Mouse (Mus musculus) induced T-regulatory cell, adult 2 months (primary cell): ENCODE measurements around the gene Rab3il1.
"Not testable (repeated sequence)": the region's sequence is repeated elsewhere in the genome, so short reads cannot be mapped to it uniquely, and the experiment has no call there.

ENCODE experiments used
- DNase-seq: peaks from one replicate; pipeline ENCODE4 v3.0.0-alpha.2; 2012; ENCODE audit warnings: low read depth

Gene Rab3il1

DNA sequence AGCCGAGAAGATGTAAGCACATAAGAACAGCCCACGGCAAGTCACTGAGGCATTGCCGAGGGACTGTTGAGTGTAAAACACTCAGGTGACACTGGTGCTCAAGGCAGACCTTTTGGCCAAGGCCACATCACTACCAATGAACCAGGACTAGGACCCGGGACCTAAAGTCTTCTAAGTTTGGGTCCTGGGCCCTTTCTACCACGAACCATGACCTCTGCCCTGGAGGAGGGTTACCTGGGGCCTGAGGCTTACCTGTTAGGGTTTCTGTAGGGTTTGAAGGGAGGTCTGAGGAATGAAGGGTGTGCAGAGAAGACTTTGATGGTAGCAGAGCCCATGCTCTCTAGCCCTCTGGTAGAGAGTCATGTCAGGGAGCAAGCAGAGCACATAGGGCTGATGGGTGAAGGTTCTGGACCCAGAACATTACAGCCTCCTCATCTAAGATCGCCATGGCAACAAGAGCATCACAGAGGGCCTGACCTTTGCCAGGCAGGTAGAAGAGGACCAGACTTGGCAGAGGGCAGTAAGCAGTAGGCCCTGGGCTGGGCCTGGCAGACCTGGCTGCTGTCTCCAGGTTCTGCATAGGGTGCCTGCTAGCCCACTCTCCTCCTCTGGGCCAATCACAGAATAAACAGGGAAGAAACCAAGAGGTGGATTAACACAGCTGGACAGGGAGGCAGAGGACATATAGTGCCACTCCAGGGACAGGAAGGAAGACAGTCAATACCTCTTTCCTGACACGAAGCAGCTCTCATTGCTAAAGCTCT is at the start of gene Rab3il1, which contains the start of gene Best1:
Rab3il1 (plus strand) TSS at position 464 of the 764 bp plus-strand sequence.
Best1 (minus strand) TSS at position 428 of the 764 bp plus-strand sequence.
- DNase-seq, result no peak

DNA sequence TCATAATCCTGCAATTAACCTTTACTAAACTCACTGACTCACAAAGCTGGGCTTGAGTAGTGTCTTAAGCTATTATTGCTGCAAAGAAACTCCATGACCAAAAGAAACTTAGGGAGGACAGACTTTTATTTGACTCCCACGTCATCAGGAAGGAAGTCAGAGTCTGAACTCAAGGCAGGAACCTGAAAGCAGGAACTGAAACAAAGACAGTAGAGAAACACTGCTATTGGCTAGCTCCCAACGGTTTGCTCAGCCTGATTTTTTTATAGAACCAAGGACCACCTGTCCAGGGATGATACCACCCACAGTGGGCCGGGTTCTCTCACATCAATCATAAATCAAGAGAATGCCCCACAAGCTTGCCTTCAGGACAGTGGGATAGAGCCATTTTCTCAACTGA is 49.1 kb upstream of the Rab3il1 start:
- no peak for DNase-seq

DNA sequence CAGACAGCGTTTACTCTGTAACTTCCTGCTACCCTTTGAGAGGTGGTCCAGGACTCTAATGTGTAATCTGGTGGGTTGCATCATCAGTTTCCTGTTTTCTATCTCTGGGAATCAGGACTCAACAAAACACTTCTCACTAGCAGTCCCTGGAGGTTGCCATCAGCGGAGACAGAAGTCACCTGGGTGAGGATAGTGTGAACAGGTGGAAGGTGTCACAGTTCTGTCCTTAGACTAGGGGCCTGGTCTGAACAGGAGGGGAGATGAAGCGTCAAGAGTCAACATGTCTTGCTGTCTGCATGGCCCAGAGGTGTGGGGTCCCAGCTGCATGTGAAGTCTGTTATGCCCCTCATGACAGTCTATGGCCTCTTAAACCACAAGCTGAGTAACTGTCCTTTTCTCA is 48.6 kb upstream of the Rab3il1 start:
- no peak for DNase-seq

DNA sequence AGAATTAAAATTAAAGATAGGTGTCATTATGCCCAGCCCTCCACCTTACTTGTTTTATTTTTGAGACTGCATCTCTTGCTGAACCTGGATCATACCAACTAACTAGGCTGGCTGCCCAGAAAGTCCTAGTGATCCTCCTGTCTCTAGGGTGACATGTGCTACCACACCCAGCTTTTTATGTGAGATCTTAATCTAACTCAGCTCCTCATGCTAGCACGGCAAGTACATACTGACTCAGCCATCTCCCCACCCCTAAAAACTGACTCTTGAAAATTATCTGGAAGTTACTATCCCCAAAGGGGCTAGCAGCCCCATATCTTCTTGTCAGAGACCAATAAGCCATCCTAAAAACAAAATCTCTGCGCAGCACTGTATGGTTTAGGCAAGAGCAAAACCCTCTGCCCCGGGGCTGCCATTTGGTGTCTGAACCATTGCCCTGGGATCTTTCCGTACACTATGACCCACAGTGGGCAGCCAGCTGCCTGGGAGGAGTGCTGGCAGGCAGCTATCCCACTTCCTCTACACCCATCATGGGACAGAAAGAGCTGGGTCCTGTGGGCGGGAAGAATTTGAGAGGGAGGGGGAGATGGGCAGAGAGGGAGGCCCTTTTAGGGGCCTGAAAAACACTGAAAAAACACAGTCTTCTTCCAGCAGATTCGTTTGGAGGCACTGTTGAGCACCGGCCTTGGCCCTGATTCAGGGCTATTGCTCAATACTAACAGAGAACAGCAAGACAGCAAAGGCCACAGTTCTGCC is 47.2 kb upstream of the Rab3il1 start:
- DNase-seq, result peak; percentile 25

DNA sequence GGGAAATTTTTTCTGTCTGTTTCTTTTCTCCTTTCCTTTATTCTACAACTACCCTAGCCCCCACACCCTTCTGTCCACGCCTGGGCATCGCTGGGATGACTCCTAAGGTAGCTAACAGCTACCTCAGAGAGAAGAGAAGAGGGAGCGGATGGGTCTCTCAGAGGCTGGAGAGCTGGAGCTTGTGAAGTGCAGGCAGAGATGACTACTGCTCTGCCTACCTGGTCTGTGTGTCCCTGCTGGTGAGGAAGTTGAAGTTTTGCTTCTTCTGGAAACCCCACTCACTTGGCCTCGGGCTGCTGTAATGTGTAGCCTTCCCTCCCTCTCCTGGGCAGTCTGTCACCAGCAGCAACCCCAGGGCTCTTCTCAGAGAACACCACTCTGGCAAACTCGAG is 46.7 kb upstream of the Rab3il1 start:
- DNase-seq, result no peak

DNA sequence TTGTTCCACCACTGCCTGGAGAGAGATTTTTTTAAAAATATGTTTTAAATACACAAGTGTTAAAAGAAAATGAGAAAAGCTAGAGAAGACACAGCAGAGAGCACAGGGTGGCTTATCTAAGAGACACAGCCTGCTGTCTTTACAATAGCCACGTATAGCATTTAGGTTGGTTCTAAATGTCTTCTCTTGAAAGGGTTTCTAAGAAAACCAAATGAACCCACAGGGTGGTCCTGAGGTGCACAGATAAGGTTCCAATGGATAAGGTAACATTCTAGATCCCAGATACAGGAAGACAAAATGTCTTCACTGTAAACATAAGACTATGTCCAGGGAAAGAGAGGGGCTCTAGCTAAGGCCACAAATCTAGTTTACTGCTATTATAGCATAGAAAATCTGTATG is 46.0 kb upstream of the Rab3il1 start:
- no peak for DNase-seq

DNA sequence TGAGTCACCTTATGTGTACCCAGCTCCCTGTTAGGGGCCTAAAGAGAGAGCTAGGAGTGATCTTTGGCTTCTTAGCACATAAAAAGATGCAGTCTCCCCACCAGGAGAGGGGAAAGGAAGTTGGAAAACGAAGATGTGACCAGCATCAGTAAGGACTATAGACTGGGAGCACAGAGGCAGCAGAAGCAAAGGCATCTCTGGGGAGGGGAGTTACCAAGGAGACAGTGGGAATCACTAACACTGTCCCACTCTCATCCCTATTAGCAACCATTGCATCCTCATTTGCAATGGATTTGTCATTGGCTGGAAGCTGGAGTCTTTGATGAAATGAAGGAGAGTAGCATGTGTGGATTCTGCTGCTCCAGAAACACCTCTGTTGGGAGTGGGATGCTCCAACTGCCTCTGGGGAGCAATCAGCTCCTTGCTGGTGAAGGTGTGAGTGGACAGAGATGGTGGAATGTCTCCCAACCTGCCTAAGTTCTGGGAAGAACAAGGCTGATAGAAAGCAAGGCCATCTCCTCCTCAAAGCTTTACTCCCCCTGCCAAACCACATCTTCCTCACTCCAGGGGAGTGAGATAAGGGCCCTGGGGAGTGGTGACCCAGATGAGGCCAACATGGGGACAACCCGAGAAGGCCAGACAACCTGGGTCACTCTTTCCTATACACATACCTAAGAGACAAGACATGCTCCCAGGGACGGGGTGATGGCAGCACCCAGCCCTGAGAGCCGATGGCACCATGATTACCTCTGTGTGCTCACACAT is 44.7 kb upstream of the Rab3il1 start:
- no peak for DNase-seq

DNA sequence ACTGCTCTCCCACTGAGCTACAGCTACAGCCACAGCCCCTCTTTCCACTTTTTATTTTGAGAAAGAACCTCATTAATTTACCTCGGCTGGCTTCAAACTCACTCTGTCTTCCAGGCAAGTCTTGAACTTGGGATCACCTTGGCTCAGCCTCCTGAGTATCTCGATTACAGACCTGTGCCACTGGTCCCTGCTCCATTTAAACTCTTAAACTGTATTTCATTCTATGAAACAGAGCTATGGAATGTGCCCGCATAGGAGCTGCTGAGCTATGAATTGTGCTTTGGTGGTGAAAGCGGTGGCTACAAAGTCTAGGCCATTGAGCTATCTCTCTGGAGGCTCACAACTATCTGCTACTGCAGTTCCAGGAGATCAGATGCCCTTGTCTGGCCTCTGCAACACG is 43.5 kb upstream of the Rab3il1 start:
- DNase-seq, result no peak

DNA sequence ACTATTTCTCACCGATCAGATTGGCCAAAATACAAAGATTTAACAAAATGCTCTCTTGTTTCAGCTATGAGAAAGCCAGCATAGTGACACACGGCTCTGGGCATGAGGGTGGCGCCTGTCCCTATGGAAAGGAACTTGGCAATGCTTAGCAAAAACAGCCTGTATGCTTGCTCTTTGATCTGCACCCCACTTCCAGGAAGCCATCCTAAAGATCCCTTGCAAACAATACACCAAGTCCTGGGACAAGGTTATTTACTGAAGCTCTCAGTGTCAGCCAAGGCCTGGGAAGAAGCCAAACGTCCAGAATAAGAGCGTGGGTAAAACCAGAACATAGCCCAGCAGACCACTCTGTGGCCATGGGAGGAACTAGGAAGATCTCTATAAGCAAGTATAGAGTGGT is 40.7 kb upstream of the Rab3il1 start:
- DNase-seq, result no peak

DNA sequence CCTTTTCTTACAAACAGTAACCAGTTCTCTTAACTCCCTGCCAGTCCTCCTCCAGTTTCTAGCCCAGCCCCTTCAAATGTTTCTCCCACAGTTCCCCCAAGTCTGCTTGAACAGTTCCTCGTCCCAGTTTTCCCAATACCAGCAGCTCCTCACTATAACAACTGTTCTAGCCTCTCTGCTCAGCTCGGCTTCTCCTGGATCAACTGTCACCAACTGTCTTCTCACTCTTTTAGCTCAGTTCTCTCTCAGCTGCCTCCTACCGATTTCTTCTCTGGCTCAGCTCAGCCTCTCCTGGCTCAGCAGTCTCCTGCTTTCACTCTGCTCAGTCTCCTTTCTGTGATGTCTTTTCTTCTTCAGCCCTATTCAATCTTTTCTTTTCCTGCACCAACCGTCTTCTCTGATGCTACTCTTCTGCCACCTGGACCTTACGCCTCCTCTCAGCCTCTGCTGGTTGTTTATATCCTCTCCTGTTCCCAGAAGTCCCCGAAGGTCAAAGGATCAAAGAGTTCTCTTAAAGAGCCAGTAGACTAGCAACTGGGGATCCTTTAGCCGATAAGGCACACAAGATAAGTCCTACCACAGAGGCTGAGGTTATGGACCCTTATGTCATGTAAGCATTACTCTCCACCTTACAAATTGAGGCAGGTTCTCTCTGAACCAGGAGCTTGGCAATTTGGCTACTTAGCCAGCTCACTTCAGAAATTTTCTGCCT is 37.1 kb upstream of the Rab3il1 start:
- no peak for DNase-seq

DNA sequence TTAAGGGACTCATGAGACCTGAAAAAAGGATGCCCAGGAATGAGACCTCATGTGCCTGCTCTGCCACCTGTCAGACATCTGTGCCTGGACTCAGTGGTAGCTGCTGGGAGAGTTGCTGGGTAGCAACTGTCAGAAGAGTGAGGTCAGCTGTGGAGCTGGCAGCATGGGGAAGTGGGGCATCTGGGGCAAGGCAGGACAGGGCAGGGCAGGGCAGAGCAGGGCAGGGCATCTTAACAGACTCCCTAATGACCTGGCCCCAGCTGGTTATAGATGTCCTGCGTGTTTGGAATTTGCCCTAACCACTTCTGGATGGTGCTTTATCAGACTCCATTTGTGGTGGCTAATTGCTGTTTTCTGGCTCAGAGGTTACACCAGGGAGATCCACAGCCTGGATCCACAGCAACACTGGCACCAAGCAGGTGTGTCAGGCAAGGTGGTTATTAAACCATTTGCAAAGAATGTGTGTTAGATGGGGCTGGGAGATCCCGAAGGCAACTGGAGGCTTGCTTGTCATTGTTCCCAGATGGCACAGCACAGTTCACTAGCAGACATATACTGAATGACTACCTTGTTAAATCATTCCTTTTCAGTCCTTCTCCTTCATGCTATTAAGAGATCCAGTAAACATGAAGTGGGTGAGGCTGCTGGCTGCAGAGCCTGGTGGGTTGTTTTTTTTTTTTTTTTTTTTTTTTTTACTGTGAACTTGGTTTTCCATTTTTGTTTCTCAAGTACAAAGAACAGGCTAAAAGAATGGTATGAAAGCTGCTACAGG is 35.2 kb upstream of the Rab3il1 start:
- DNase-seq, result no peak

DNA sequence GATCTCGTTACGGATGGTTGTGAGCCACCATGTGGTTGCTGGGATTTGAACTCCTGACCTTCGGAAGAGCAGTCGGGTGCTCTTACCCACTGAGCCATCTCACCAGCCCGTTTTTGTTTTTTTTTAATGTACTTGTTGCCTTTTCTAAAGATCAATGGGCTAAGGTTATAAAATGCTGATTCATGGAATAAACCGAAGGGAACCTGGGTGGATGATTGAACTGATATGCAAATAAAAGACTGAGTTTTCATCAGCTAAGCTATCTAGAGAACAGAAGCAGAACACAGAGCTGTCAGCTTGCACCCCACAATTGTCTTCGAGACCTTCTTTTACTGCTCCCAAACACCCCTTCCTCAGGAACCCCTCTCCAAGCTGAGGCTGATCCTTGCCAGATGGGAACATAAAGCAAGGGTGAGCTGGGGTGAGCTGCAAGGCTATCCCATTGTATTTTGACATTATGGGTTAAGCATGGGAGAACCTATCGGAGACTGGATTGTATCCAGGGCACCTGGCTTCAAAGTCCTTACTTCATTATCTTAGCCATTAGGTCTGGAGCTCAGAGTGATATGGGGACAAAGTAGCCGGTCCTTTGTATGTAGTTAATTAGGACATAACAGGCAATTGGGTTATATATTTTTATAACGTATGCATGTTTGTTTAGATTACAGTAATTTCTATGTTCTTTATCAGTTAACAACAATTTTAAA is 33.2 kb upstream of the Rab3il1 start:
- DNase-seq, result no peak

DNA sequence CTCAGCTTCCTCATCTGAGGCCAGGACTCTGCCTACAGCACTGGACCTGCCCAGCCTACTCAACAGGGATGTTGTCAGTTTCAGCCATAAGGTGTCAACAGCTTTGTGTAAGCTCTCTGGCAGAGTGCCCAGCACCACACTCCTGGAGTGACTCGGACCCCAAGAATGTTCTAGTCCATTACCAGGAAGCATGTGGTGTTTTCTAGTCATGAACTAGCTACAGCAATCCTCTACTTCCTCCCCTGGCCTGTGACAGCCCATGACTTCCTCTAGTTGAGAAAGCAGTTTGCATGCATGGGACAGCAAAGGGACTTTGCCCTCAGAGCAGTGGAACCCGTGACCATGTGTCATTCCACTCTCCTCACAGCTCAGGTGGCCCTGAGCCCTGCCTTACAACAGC is 26.6 kb upstream of the Rab3il1 start:
- not testable (repeated sequence) for DNase-seq

DNA sequence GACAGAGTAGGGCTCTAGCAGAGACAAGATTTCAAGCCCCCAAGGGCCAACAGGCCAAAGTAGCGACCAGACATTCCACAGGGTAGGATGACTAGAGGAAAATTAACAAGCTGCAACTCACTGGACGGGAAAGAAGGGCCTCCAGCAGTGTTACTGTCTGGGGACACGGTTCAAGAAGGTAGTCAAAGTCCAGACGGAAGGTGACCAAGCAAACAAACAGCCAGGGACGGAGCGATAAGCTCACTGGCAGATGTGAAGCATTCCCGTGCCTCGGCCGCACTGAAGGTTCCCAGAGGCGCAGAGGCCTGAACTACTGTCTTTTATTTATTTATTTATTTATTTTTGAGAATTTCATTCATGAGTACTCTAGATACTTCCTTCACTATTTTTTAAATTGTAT is 24.4 kb upstream of the Rab3il1 start:
- DNase-seq, result no peak

DNA sequence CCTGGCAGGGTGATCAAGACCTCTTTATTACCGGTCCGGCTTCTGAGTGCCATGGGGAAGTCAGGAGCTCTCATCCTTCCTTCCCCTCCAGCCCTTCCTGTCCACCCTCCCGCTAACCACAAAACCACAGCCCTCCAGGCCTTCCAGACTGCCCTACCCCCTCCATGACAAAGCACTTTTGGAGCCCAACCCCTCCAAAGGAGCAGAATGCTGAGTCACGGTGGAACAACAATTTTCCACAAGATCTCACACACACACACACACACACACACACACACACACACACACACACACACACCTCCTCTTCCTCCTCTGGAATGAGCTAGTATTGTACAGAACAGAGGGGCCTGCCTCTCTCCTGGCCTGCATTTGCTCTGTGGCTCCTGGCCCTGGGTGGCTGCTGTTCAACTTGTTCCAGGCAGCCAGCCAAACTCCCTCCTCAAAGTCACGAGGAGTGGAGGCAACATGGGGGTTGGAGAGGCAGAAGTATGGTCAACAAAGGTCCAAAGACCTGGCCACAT is 23.0 kb upstream of the Rab3il1 start:
- no peak for DNase-seq

DNA sequence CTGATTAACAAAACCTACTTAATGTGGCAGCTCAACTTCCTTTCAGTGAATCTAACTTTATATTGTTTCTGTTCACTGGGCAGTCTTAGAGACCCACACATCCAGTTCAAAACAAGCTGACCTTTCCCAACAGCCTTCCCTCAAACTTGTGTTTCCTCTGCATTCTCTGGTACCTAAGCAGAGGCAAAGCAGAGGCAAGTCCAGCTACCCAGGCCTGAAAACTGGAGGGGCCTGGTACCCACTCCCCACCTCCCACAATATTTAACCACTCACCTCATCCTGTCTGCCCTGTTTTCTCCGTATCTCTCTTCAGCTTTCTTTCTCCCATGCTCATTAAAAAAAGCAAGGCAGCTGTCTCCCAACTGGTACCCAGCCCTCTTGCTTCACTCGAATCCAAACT is 22.3 kb upstream of the Rab3il1 start:
- no peak for DNase-seq

DNA sequence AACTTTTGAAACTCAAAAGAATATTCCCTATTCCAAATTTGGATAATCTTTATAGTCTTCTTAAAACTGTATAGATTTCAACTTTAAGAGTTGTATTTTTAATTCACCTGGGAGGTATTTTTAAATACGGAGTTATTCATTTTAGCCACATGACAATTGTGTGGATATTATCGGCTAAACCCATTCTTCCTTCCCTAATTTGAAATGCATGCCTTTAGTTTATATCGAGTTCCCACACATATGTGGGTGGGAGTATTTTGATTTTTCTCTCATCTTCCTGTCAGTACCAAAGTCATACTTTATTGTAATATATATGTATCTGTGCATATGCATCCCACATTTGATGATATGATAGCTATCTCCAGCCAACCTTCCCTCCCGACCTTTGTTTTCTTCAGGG is 21.2 kb upstream of the Rab3il1 start, which contains the start of gene Fth1:
Fth1 (plus strand) TSS at position 341 of the 400 bp plus-strand sequence.
- DNase-seq, result no peak

DNA sequence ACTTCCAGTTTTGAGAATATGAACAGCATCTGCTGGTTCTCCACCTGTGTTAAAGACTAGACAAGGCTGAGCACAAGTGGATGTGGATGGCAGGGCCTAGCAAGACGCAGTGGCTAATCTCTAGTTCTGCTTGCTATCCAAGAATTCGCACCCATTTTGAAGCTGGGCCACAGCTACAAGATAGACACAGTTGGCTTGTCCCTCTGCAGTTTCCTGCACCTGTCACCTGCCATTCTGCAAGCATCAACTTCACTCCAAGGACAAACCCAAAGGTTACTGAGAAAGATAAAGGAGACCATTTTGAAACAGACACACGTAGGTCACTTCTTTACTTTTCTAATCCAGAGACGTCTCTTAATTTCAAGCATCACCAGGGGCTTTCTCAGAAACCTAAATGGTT is 19.8 kb upstream of the Rab3il1 start:
- no peak for DNase-seq

DNA sequence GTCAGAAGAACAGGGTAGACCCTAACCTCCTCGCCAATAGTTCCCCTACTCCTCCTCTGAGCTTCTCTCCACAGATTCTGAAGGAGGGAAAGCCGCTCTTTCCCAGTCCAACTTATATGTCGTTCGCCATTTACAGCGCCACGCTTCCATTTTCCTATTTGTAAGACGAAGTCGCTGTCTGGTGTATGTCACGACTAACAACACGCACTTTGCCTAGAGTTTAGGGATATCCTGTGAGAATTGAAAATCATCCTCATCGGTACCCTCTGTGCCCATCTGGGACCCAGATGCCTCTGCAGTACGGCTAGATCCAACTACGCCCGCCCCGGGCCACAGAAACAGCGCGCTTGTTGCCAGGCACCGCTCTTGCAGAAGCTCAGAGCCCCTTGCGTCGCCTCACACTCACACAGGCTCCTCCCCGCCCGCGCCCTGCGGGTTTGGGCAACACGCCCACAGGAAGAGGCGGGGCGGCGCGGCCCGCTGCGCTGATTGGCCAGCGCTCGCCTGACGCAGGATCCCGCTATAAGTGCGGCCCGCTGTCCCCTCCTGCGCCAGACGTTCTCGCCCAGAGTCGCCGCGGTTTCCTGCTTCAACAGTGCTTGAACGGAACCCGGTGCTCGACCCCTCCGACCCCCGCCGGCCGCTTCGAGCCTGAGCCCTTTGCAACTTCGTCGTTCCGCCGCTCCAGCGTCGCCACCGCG is 19.2 kb upstream of the Rab3il1 start:
- peak; percentile 99 for DNase-seq
